Mouse (Mus musculus): ENCODE measurements at regions not wholly inside any gene's neighbourhood (a gene's known extent, or its start where the extent isn't known, plus 50 kb on each side); places are given as distances from the start of the nearest gene placed in this dataset.

DNA sequence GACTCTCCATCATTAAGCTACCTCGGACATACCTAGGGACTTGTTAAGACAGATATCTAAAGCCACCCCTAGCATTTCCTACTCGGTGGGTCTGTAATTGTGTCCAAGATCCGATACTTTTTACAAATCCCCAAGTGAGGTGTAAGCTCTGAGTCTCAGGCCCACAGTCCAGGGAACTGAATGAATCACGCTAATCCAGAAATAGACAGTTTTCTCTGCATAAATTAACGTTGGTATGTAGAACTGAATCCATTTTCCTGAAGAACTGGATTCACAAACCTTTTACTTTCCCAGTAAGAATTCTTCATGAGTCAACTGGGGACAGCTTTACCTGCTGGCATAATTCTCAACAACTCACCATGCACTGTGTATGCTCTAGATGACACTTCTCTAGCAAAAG, 97.1 kb downstream of the Rbm43 start:
- H3K36me3 ChIP-seq (ENCODE audit: control insufficient read depth, insufficient read depth, low read length, poor library complexity, severe bottlenecking) = no peaks in the 10 kb centered on the region
- in situ Hi-C loops (cut with MboI; ENCODE audit: low sequenced_read_pairs in 2 of 2, unreplicated experiment in 2 of 2) = no loop called here
- H3K9ac ChIP-seq (ENCODE audit: insufficient read depth, low read depth, low read length, poor library complexity, severe bottlenecking) = no peak overlapping the region
- DNase-seq (ENCODE audit: low read depth, low spot score) = no peak
- TF ChIP-seq ZC3H11A (IDR thresholded peaks at IDR 0.05; ENCODE audit: borderline replicate concordance, low read depth, low read length) = no peak
- TF ChIP-seq ZNF384 (IDR thresholded peaks at IDR 0.05; ENCODE audit: low read depth, low read length) = no peak
- no peak for TF ChIP-seq CHD2 (IDR thresholded peaks at IDR 0.05; ENCODE audit: low read depth, low read length)
- no peak overlapping the region for H3K27ac ChIP-seq (ENCODE audit: insufficient read depth, low read depth, low read length, poor library complexity, severe bottlenecking)
- H3K4me3 ChIP-seq (ENCODE audit: insufficient read depth in 1 of 2, low read depth in 1 of 2, low read length in 2 of 2, poor library complexity in 1 of 2, severe bottlenecking in 1 of 2) = no peak overlapping the region
- H3K4me1 ChIP-seq (ENCODE audit: control insufficient read depth in 2 of 2, insufficient read depth in 2 of 2, low read length in 2 of 2, poor library complexity in 1 of 2) = no peaks in the 10 kb centered on the region
- H3K9me3 ChIP-seq (ENCODE audit: control insufficient read depth, insufficient read depth, low read depth, low read length) = no peaks in the 10 kb centered on the region

GRCm38 (mm10) chr2:51840808-51841207, 94.2 kb downstream of the Rbm43 start:
- in situ Hi-C loops (cut with MboI; ENCODE audit: low sequenced_read_pairs in 2 of 2, unreplicated experiment in 2 of 2) = no loop called here

DNA sequence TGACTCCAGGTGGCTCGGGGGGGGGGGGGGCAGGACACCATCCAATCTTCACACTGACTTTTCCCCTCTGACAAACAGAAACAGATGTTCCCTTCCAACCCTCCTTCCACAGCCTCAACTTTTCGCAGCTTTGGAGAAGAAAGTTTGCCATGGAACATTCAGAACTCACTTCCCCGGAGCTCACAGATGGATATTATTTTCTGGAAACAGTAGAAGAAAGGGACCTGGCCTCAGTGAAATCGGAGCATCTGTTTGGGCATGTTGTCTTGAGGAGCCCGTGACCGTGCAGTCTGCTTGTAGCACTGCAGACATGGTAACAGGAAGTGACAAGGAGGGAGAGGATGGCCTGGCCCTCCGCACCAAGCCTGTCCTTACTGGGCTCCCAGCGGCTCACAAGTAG, 90.1 kb downstream of the Rbm43 start:
- no peaks in the 10 kb centered on the region for H3K4me1 ChIP-seq (ENCODE audit: control insufficient read depth in 2 of 2, insufficient read depth in 2 of 2, low read length in 2 of 2, poor library complexity in 1 of 2)
- no peak for TF ChIP-seq MAFK (IDR thresholded peaks at IDR 0.05; ENCODE audit: insufficient read depth, low read depth, low read length)
- no peak for TF ChIP-seq CHD2 (IDR thresholded peaks at IDR 0.05; ENCODE audit: low read depth, low read length)
- TF ChIP-seq HCFC1 (IDR thresholded peaks at IDR 0.05; ENCODE audit: borderline replicate concordance, insufficient read depth, low read length) = no peak
- no peak overlapping the region for H3K27ac ChIP-seq (ENCODE audit: insufficient read depth, low read depth, low read length, poor library complexity, severe bottlenecking)
- no peak for DNase-seq (ENCODE audit: low read depth, low spot score)
- H3K36me3 ChIP-seq (ENCODE audit: control insufficient read depth, insufficient read depth, low read length, poor library complexity, severe bottlenecking) = no peaks in the 10 kb centered on the region
- in situ Hi-C loops (cut with MboI; ENCODE audit: low sequenced_read_pairs in 2 of 2, unreplicated experiment in 2 of 2) = no loop called here
- H3K9ac ChIP-seq (ENCODE audit: insufficient read depth, low read depth, low read length, poor library complexity, severe bottlenecking) = no peak overlapping the region
- H3K4me3 ChIP-seq (ENCODE audit: insufficient read depth in 1 of 2, low read depth in 1 of 2, low read length in 2 of 2, poor library complexity in 1 of 2, severe bottlenecking in 1 of 2) = no peak overlapping the region
- H3K9me3 ChIP-seq (ENCODE audit: control insufficient read depth, insufficient read depth, low read depth, low read length) = no peaks in the 10 kb centered on the region

More at GRCm38 (mm10) chr2:51840808-51841207, 94.2 kb downstream of the Rbm43 start:
- no peaks in the 10 kb centered on the region for H3K9me3 ChIP-seq (ENCODE audit: control insufficient read depth, insufficient read depth, low read depth, low read length)
- TF ChIP-seq HCFC1 (IDR thresholded peaks at IDR 0.05; ENCODE audit: borderline replicate concordance, insufficient read depth, low read length) = no peak
- TF ChIP-seq MAFK (IDR thresholded peaks at IDR 0.05; ENCODE audit: insufficient read depth, low read depth, low read length) = no peak
- no peak for TF ChIP-seq ZNF384 (IDR thresholded peaks at IDR 0.05; ENCODE audit: low read depth, low read length)
- no peak for TF ChIP-seq CHD2 (IDR thresholded peaks at IDR 0.05; ENCODE audit: low read depth, low read length)
- TF ChIP-seq ZC3H11A (IDR thresholded peaks at IDR 0.05; ENCODE audit: borderline replicate concordance, low read depth, low read length) = no peak
- DNase-seq (ENCODE audit: low read depth, low spot score) = no peak
- no peak overlapping the region for H3K4me3 ChIP-seq (ENCODE audit: insufficient read depth in 1 of 2, low read depth in 1 of 2, low read length in 2 of 2, poor library complexity in 1 of 2, severe bottlenecking in 1 of 2)
- H3K36me3 ChIP-seq (ENCODE audit: control insufficient read depth, insufficient read depth, low read length, poor library complexity, severe bottlenecking) = no peaks in the 10 kb centered on the region
- H3K9ac ChIP-seq (ENCODE audit: insufficient read depth, low read depth, low read length, poor library complexity, severe bottlenecking) = no peak overlapping the region
- no peaks in the 10 kb centered on the region for H3K4me1 ChIP-seq (ENCODE audit: control insufficient read depth in 2 of 2, insufficient read depth in 2 of 2, low read length in 2 of 2, poor library complexity in 1 of 2)
- no peak overlapping the region for H3K27ac ChIP-seq (ENCODE audit: insufficient read depth, low read depth, low read length, poor library complexity, severe bottlenecking)

DNA sequence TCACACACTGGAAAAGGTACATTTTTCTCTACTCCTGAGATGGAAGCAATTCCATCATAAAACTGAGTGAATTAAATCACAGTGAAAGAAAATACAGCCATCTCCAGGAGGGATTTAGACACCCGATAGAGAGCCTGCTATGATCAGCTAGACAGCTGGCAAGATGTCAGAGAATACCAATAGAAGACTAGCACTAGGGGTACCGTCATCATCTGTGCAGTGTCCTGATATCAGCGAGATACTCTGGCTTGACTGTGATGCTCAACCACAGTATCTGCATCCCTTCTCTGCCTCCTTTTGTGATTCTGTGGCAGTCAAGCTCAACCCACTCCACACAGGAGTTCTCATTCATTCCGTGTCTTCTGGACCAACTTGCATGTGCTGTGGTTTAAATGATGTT, 87.4 kb downstream of the Rbm43 start:
- Histone ChIP-seq H3K9ac (ENCODE audit: insufficient read depth, low read depth, low read length, poor library complexity, severe bottlenecking) (no peak overlapping the region), H3K4me3 (ENCODE audit: insufficient read depth in 1 of 2, low read depth in 1 of 2, low read length in 2 of 2, poor library complexity in 1 of 2, severe bottlenecking in 1 of 2) (no peak overlapping the region), H3K27ac (ENCODE audit: insufficient read depth, low read depth, low read length, poor library complexity, severe bottlenecking) (no peak overlapping the region), H3K4me1 (ENCODE audit: control insufficient read depth in 2 of 2, insufficient read depth in 2 of 2, low read length in 2 of 2, poor library complexity in 1 of 2) (peaks cover 0 to 1% of the 10 kb centered on the region in 2 experiments; a peak in 1 of 4 replicates), H3K36me3 (ENCODE audit: control insufficient read depth, insufficient read depth, low read length, poor library complexity, severe bottlenecking) (no peaks in the 10 kb centered on the region), H3K9me3 (ENCODE audit: control insufficient read depth, insufficient read depth, low read depth, low read length) (no peaks in the 10 kb centered on the region)
- no peak for DNase-seq (ENCODE audit: low read depth, low spot score)
- TF ChIP-seq MAFK (IDR thresholded peaks at IDR 0.05; ENCODE audit: insufficient read depth, low read depth, low read length) (no peak), ZNF384 (IDR thresholded peaks at IDR 0.05; ENCODE audit: low read depth, low read length) (no peak), HCFC1 (IDR thresholded peaks at IDR 0.05; ENCODE audit: borderline replicate concordance, insufficient read depth, low read length) (no peak), ZC3H11A (IDR thresholded peaks at IDR 0.05; ENCODE audit: borderline replicate concordance, low read depth, low read length) (no peak), CHD2 (IDR thresholded peaks at IDR 0.05; ENCODE audit: low read depth, low read length) (no peak)
- in situ Hi-C loops (cut with MboI; ENCODE audit: low sequenced_read_pairs in 2 of 2, unreplicated experiment in 2 of 2) = no loop called here

DNA sequence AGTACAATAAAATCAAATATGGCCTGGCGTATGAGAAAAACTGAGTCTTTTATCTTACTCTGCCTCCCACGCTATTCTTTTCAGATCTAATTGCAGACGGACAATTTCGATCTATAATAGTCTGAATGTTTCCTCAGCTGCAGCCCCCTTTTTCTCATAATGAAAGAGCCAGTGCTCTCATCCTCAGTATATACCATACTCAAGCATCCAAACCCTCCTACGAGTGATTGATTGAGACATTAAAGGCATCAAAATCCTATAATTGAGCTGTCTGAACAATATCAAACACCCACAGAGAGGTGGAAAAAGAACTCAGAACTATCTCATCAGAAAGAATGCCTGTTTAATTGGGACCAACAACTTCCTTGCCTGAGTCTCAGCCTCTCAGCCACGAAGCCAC, 87.0 kb downstream of the Rbm43 start:
- Histone ChIP-seq H3K27ac (ENCODE audit: insufficient read depth, low read depth, low read length, poor library complexity, severe bottlenecking) (no peak overlapping the region), H3K9ac (ENCODE audit: insufficient read depth, low read depth, low read length, poor library complexity, severe bottlenecking) (no peak overlapping the region), H3K36me3 (ENCODE audit: control insufficient read depth, insufficient read depth, low read length, poor library complexity, severe bottlenecking) (no peaks in the 10 kb centered on the region), H3K4me1 (ENCODE audit: control insufficient read depth in 2 of 2, insufficient read depth in 2 of 2, low read length in 2 of 2, poor library complexity in 1 of 2) (peaks cover 0 to 1% of the 10 kb centered on the region in 2 experiments; a peak in 1 of 4 replicates), H3K4me3 (ENCODE audit: insufficient read depth in 1 of 2, low read depth in 1 of 2, low read length in 2 of 2, poor library complexity in 1 of 2, severe bottlenecking in 1 of 2) (no peak overlapping the region), H3K9me3 (ENCODE audit: control insufficient read depth, insufficient read depth, low read depth, low read length) (no peaks in the 10 kb centered on the region)
- TF ChIP-seq MAFK (IDR thresholded peaks at IDR 0.05; ENCODE audit: insufficient read depth, low read depth, low read length) (no peak), ZNF384 (IDR thresholded peaks at IDR 0.05; ENCODE audit: low read depth, low read length) (no peak)
- in situ Hi-C loops (cut with MboI; ENCODE audit: low sequenced_read_pairs in 2 of 2, unreplicated experiment in 2 of 2) = no loop called here
- DNase-seq (ENCODE audit: low read depth, low spot score) = no peak

Measured in ES-E14 (cell line).